Mouse (Mus musculus): ENCODE measurements around the gene Large2. TPM values are rescaled to one million over a fixed set of nuclear protein-coding genes. Genes with fewer than 3 reads are reported as not detected.
A peak's percentile ranks its signal among the peaks of the same experiment; 100 is the strongest.
"Not testable (repeated sequence)": the region's sequence is repeated elsewhere in the genome, so short reads cannot be mapped to it uniquely, and the experiment has no call there.

Gene Large2
- total and polyA plus RNA-seq, 2 experiments from 2014 or later: 1.4 to 1.6 TPM

GRCm38 (mm10) chr2:92402591-92403326 is 28.1 kb upstream of the Large2 start:
- no peak for TF ChIP-seq CTCF (IDR thresholded peaks at IDR 0.05)
- H3K4me3 ChIP-seq (ENCODE audit: low read depth, low read length): no peak overlapping the region
- H3K9ac ChIP-seq (replicated peaks; ENCODE audit: low read length, poor library complexity, severe bottlenecking): no peak overlapping the region
- 70% methylated on average over 4 of the region's 4 CpGs for WGBS
- ATAC-seq (ENCODE audit: low FRiP score) (no peak), DNase-seq (ENCODE audit: low spot score) (peak; percentile 66)
- H3K9me3 ChIP-seq (ENCODE audit: low read length): no peaks in the 10 kb centered on the region
- H3K4me2 ChIP-seq (ENCODE audit: low read depth, low read length, poor library complexity, severe bottlenecking): no peak overlapping the region
- H3K36me3 ChIP-seq (ENCODE audit: insufficient read depth, low read length): peaks cover 34% of the 10 kb centered on the region
- H3K27me3 ChIP-seq (ENCODE audit: insufficient read depth, low read length): no peaks in the 10 kb centered on the region
- H3K4me1 ChIP-seq (ENCODE audit: insufficient read depth, low read length): peaks cover 9% of the 10 kb centered on the region; the same call in 1 of the 2 replicates
- H3K27ac ChIP-seq (ENCODE audit: low read depth, low read length): peak overlapping the region; percentile 44; the same call in 1 of the 2 replicates

- DNase-seq (ENCODE audit: low spot score): peak; percentile 55
- ATAC-seq (ENCODE audit: low FRiP score): peak; percentile 62
- H3K9me3 ChIP-seq (ENCODE audit: low read length): no peaks in the 10 kb centered on the region
- TF ChIP-seq CTCF (IDR thresholded peaks at IDR 0.05): no peak
- peak within 1 kb of the TSS; percentile 65 for H3K4me2 ChIP-seq (ENCODE audit: low read depth, low read length, poor library complexity, severe bottlenecking)
- H3K27me3 ChIP-seq (ENCODE audit: insufficient read depth, low read length): no peaks in the 10 kb centered on the region
- H3K36me3 ChIP-seq (ENCODE audit: insufficient read depth, low read length): peaks cover 27% of the 10 kb centered on the region
- H3K4me1 ChIP-seq (ENCODE audit: insufficient read depth, low read length): peaks cover 11% of the 10 kb centered on the region; the same call in 1 of the 2 replicates
- 1% methylated on average over 41 of the region's 59 CpGs for WGBS
- peak within 1 kb of the TSS; percentile 67 for H3K4me3 ChIP-seq (ENCODE audit: low read depth, low read length)
- H3K27ac ChIP-seq (ENCODE audit: low read depth, low read length): peak within 1 kb of the TSS; percentile 74
- H3K9ac ChIP-seq (replicated peaks; ENCODE audit: low read length, poor library complexity, severe bottlenecking): peak within 1 kb of the TSS; percentile 80
These were observed 26.5 kb upstream of the Large2 start, which contains the start of gene Mapk8ip1 for GRCm38 (mm10) chr2:92401091-92401561. Mapk8ip1 (minus strand) TSS chr2:92401263.

DNA sequence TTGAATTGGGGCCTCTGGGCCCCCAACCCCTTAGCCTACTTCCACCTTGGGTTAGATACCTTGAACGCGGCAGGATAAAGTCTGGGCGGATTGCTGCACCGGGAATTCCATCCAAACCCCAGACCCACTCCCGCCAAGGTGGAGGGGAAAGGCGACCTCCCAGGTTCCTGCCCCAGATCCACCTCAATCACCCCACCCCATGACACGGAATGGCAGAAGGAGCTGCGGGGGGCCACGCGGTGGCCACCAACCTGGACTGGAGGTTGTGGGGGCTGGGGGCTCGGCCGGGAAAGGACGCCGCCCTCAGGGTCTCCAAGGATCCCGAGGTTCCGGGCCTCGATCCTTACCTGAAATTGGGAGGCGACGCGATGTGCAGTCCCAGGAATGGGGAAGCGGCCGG is 26.0 kb upstream of the Large2 start:
- TF ChIP-seq CTCF (IDR thresholded peaks at IDR 0.05): no peak
- 0 out of 2 replicates have a peak, but pooled peaks have one; percentile 2 for ATAC-seq (ENCODE audit: low FRiP score)
- H3K27ac ChIP-seq (ENCODE audit: low read depth, low read length): peak overlapping the region; percentile 74
- WGBS: 1% methylated on average over 21 of the region's 22 CpGs
- peak overlapping the region; percentile 65 for H3K4me2 ChIP-seq (ENCODE audit: low read depth, low read length, poor library complexity, severe bottlenecking)
- peaks cover 11% of the 10 kb centered on the region; the same call in 1 of the 2 replicates for H3K4me1 ChIP-seq (ENCODE audit: insufficient read depth, low read length)
- H3K4me3 ChIP-seq (ENCODE audit: low read depth, low read length): peak overlapping the region; percentile 67
- H3K27me3 ChIP-seq (ENCODE audit: insufficient read depth, low read length): no peaks in the 10 kb centered on the region
- peaks cover 22% of the 10 kb centered on the region for H3K36me3 ChIP-seq (ENCODE audit: insufficient read depth, low read length)
- peak; percentile 20 for DNase-seq (ENCODE audit: low spot score)
- peak overlapping the region; percentile 80 for H3K9ac ChIP-seq (replicated peaks; ENCODE audit: low read length, poor library complexity, severe bottlenecking)
- H3K9me3 ChIP-seq (ENCODE audit: low read length): no peaks in the 10 kb centered on the region

DNA sequence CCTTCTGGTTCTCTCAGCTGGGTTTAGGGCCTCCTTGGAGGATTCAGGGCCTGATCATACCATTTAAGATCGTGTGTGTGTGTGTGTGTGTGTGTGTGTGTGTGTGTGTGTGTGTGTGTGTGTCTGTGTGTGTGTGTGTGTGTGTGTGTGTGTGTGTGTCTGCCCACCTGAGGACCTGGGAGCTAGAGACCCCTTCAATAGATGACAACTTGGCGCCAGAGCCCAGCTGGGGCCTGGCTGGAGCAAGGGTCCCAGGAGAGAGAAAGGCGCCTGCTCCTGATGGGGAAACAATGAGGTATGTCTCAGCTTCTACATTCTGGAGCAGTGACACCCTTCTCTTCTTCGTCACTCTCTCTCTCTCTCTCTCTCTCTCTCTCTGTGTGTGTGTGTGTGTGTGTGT is 25.2 kb upstream of the Large2 start:
- not testable (repeated sequence) for ATAC-seq (ENCODE audit: low FRiP score); H3K27me3 ChIP-seq (ENCODE audit: insufficient read depth, low read length); H3K9me3 ChIP-seq (ENCODE audit: low read length)
- Histone ChIP-seq H3K36me3 (ENCODE audit: insufficient read depth, low read length) (peaks cover 14% of the 10 kb centered on the region), H3K27ac (ENCODE audit: low read depth, low read length) (peak overlapping the region; percentile 74), H3K4me1 (ENCODE audit: insufficient read depth, low read length) (peaks cover 11% of the 10 kb centered on the region; the same call in 1 of the 2 replicates), H3K9ac (replicated peaks; ENCODE audit: low read length, poor library complexity, severe bottlenecking) (0 out of 2 replicates have a peak overlapping the region, but pooled peaks have one; percentile 19), H3K4me2 (ENCODE audit: low read depth, low read length, poor library complexity, severe bottlenecking) (peak overlapping the region; percentile 65), H3K4me3 (ENCODE audit: low read depth, low read length) (peak overlapping the region; percentile 67)
- DNase-seq (ENCODE audit: low spot score): peak; percentile 16
- WGBS: 21% methylated on average over 3 of the region's 4 CpGs

- Histone ChIP-seq H3K4me2 (ENCODE audit: low read depth, low read length, poor library complexity, severe bottlenecking) (no peak overlapping the region), H3K27me3 (ENCODE audit: insufficient read depth, low read length) (no peaks in the 10 kb centered on the region), H3K4me1 (ENCODE audit: insufficient read depth, low read length) (peaks cover 13% of the 10 kb centered on the region; the same call in 1 of the 2 replicates), H3K36me3 (ENCODE audit: insufficient read depth, low read length) (no peaks in the 10 kb centered on the region), H3K9me3 (ENCODE audit: low read length) (no peaks in the 10 kb centered on the region), H3K9ac (replicated peaks; ENCODE audit: low read length, poor library complexity, severe bottlenecking) (no peak overlapping the region), H3K27ac (ENCODE audit: low read depth, low read length) (no peak overlapping the region), H3K4me3 (ENCODE audit: low read depth, low read length) (no peak overlapping the region)
- 95% methylated on average over 1 of the region's 1 CpGs for WGBS
- ATAC-seq (ENCODE audit: low FRiP score) (no peak), DNase-seq (ENCODE audit: low spot score) (no peak)
- no peak for TF ChIP-seq CTCF (IDR thresholded peaks at IDR 0.05)
These were observed 22.8 kb upstream of the Large2 start for GRCm38 (mm10) chr2:92397436-92397835.

DNA sequence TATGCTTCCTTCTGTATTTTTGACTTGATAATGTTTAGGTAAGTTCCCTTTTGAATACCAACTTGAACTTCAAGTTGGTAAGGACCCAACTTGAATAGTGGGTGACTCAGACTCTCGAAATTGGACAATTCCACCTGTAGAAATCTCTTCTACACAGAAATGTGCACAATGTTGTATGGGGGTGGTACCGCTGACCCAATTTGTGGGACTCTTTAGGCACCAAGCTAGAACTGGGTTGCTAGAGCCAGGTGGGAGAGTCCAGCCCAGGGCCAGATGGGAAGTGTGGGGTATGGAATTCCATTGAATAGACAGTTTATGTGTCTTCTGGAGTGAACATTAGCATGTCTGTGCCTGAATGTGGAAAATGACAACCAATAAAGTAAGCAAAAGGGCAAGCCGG is 20.9 kb upstream of the Large2 start:
- TF ChIP-seq CTCF (IDR thresholded peaks at IDR 0.05): no peak
- no peaks in the 10 kb centered on the region for H3K9me3 ChIP-seq (ENCODE audit: low read length)
- no peaks in the 10 kb centered on the region for H3K36me3 ChIP-seq (ENCODE audit: insufficient read depth, low read length)
- H3K27me3 ChIP-seq (ENCODE audit: insufficient read depth, low read length): no peaks in the 10 kb centered on the region
- no peak overlapping the region for H3K4me3 ChIP-seq (ENCODE audit: low read depth, low read length)
- ATAC-seq (ENCODE audit: low FRiP score) (no peak), DNase-seq (ENCODE audit: low spot score) (no peak)
- H3K4me1 ChIP-seq (ENCODE audit: insufficient read depth, low read length): peaks cover 16% of the 10 kb centered on the region; the same call in 1 of the 2 replicates
- H3K27ac ChIP-seq (ENCODE audit: low read depth, low read length): no peak overlapping the region
- WGBS: 90% methylated on average over 3 of the region's 3 CpGs
- H3K9ac ChIP-seq (replicated peaks; ENCODE audit: low read length, poor library complexity, severe bottlenecking): no peak overlapping the region
- no peak overlapping the region for H3K4me2 ChIP-seq (ENCODE audit: low read depth, low read length, poor library complexity, severe bottlenecking)
